In the genomic region with DNA sequence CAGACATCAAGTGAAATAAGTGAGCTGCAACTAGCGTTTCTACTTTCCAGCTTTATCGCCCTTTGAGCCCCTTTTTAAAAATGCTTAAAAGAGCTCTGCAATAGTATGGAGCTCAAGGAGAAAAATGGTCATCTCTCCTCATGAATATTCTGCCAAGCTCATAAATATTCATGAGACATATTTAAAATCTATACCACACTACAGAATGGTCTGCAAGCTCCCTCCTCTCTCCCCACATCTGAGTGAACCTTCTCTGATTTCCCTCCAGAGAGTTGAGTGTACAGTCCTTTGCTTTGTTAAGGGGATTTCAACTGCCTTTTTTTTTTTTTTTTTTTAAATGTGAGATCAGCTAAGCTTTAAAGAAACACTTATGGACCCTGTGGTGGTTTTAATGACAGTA, we compare ENCODE assay signal across 19 mouse cellular contexts. TPM values are rescaled to one million over a fixed set of nuclear protein-coding genes. Genes with fewer than 3 reads are reported as not detected.
DNase-seq lines count a peak whose midpoint lies in the region; ATAC-seq lines count a peak whose summit lies in the region.
"Had no signal": no experiment of that assay in that cellular context is flagged by ENCODE, and none has a peak within 500 bp of the region (broad histone marks: within the 10 kb centered on the region; RNA-seq: fewer than 3 reads in every experiment).

No protein-coding gene starts in this region.

- H3K27ac ChIP-seq in forebrain, embryonic 14.5 days (ENCODE audit: low read depth, low read length) = no peak overlapping the region
- no peak overlapping the region for H3K27ac ChIP-seq in forebrain, embryonic 16.5 days (ENCODE audit: low read length)
- no peak overlapping the region for H3K27ac ChIP-seq in midbrain, embryonic 11.5 days (ENCODE audit: low read depth, low read length)
- H3K27ac ChIP-seq in midbrain, embryonic 10.5 days (replicated peaks) = no peak overlapping the region
- H3K27ac ChIP-seq in neural tube, embryonic 12.5 days = no peak overlapping the region
- no peak overlapping the region for H3K27ac ChIP-seq in midbrain, embryonic 15.5 days
- H3K27ac ChIP-seq: embryonic facial prominence, embryonic 12.5 days; heart, embryonic 13.5 days; hindbrain, embryonic 15.5 days had no signal

- peak; percentile 19 for DNase-seq in forebrain, embryonic 14.5 days (ENCODE audit: low spot score)
- peak; percentile 83 for DNase-seq in midbrain, embryonic 11.5 days (ENCODE audit: low spot score, missing footprints)
- DNase-seq in midbrain, embryonic 10.5 days (ENCODE audit: low spot score) = no peak
- no peak for DNase-seq in neural tube, embryonic 10.5 days (ENCODE audit: extremely low spot score, low spot score)
- DNase-seq in Muller cell, postnatal 12 days (ENCODE audit: inconsistent ontology term) = no peak
- DNase-seq: adrenal gland, postnatal 10 days; cerebellum, adult 11-12 months; cerebellum, adult 9-10 months; cerebellum, postnatal 25 days; gastrocnemius, postnatal 36 days; heart, adult 11 months; heart, postnatal 36 days had no signal

- H3K27me3 ChIP-seq in forebrain, embryonic 14.5 days (replicated peaks; ENCODE audit: control insufficient read depth, insufficient read depth, low read length) = no peaks in the 10 kb centered on the region
- no peaks in the 10 kb centered on the region for H3K27me3 ChIP-seq in forebrain, embryonic 16.5 days (replicated peaks; ENCODE audit: control insufficient read depth, insufficient read depth, low read length)
- H3K27me3 ChIP-seq in midbrain, embryonic 11.5 days (ENCODE audit: control insufficient read depth, insufficient read depth, low read length) = no peaks in the 10 kb centered on the region
- H3K27me3 ChIP-seq in midbrain, embryonic 10.5 days (ENCODE audit: low read depth, poor library complexity, severe bottlenecking) = no peaks in the 10 kb centered on the region
- no peaks in the 10 kb centered on the region for H3K27me3 ChIP-seq in neural tube, embryonic 12.5 days (replicated peaks)
- H3K27me3 ChIP-seq in midbrain, embryonic 15.5 days (replicated peaks) = no peaks in the 10 kb centered on the region
- H3K27me3 ChIP-seq: embryonic facial prominence, embryonic 12.5 days; heart, embryonic 13.5 days; hindbrain, embryonic 15.5 days had no signal

- H3K9me3 ChIP-seq in forebrain, embryonic 14.5 days (replicated peaks; ENCODE audit: control insufficient read depth, low read length) = no peaks in the 10 kb centered on the region
- no peaks in the 10 kb centered on the region for H3K9me3 ChIP-seq in forebrain, embryonic 16.5 days (ENCODE audit: control insufficient read depth, low read length)
- no peaks in the 10 kb centered on the region for H3K9me3 ChIP-seq in midbrain, embryonic 11.5 days (ENCODE audit: control insufficient read depth, low read length)
- H3K9me3 ChIP-seq in midbrain, embryonic 10.5 days (replicated peaks) = no peaks in the 10 kb centered on the region
- no peaks in the 10 kb centered on the region for H3K9me3 ChIP-seq in neural tube, embryonic 12.5 days
- no peaks in the 10 kb centered on the region for H3K9me3 ChIP-seq in midbrain, embryonic 15.5 days
- H3K9me3 ChIP-seq: embryonic facial prominence, embryonic 12.5 days; G1E; heart, embryonic 13.5 days; hindbrain, embryonic 15.5 days had no signal

- whole genome bisulfite sequencing in forebrain, embryonic 14.5 days = 66% methylated on average over 2 of the region's 2 CpGs
- WGBS in forebrain, embryonic 16.5 days = 42% methylated on average over 2 of the region's 2 CpGs
- 66% methylated on average over 2 of the region's 2 CpGs for WGBS in midbrain, embryonic 11.5 days
- WGBS in midbrain, embryonic 10.5 days = 81% methylated on average over 2 of the region's 2 CpGs
- WGBS in neural tube, embryonic 12.5 days = 58% methylated on average over 2 of the region's 2 CpGs
- WGBS in midbrain, embryonic 15.5 days = 38% methylated on average over 2 of the region's 2 CpGs

- no peaks in the 10 kb centered on the region for H3K36me3 ChIP-seq in forebrain, embryonic 14.5 days (ENCODE audit: control insufficient read depth, insufficient read depth, low read length)
- no peaks in the 10 kb centered on the region for H3K36me3 ChIP-seq in forebrain, embryonic 16.5 days (ENCODE audit: control insufficient read depth, insufficient read depth)
- no peaks in the 10 kb centered on the region for H3K36me3 ChIP-seq in midbrain, embryonic 11.5 days (ENCODE audit: control insufficient read depth, insufficient read depth, low read length)
- H3K36me3 ChIP-seq in midbrain, embryonic 10.5 days = no peaks in the 10 kb centered on the region
- no peaks in the 10 kb centered on the region for H3K36me3 ChIP-seq in neural tube, embryonic 12.5 days
- no peaks in the 10 kb centered on the region for H3K36me3 ChIP-seq in midbrain, embryonic 15.5 days (replicated peaks)
- H3K36me3 ChIP-seq: embryonic facial prominence, embryonic 12.5 days; G1E; heart, embryonic 13.5 days; hindbrain, embryonic 15.5 days had no signal

- no peak overlapping the region for H3K4me3 ChIP-seq in forebrain, embryonic 14.5 days (ENCODE audit: low read depth, low read length)
- H3K4me3 ChIP-seq in forebrain, embryonic 16.5 days (replicated peaks; ENCODE audit: low read length) = no peak overlapping the region
- H3K4me3 ChIP-seq in midbrain, embryonic 11.5 days (ENCODE audit: low read depth, low read length) = no peak overlapping the region
- no peak overlapping the region for H3K4me3 ChIP-seq in midbrain, embryonic 10.5 days
- no peak overlapping the region for H3K4me3 ChIP-seq in neural tube, embryonic 12.5 days
- H3K4me3 ChIP-seq in midbrain, embryonic 15.5 days = no peak overlapping the region
- H3K4me3 ChIP-seq: embryonic facial prominence, embryonic 12.5 days; heart, embryonic 13.5 days; hindbrain, embryonic 15.5 days had no signal

- no peaks in the 10 kb centered on the region for H3K4me1 ChIP-seq in forebrain, embryonic 14.5 days (ENCODE audit: control insufficient read depth, insufficient read depth, low read length)
- H3K4me1 ChIP-seq in forebrain, embryonic 16.5 days (replicated peaks; ENCODE audit: control insufficient read depth, insufficient read depth, low read length) = no peaks in the 10 kb centered on the region
- H3K4me1 ChIP-seq in midbrain, embryonic 11.5 days (ENCODE audit: control insufficient read depth, insufficient read depth, low read length) = no peaks in the 10 kb centered on the region
- H3K4me1 ChIP-seq in midbrain, embryonic 10.5 days = no peaks in the 10 kb centered on the region
- H3K4me1 ChIP-seq in neural tube, embryonic 12.5 days = no peaks in the 10 kb centered on the region
- H3K4me1 ChIP-seq in midbrain, embryonic 15.5 days = no peaks in the 10 kb centered on the region
- H3K4me1 ChIP-seq: embryonic facial prominence, embryonic 12.5 days; heart, embryonic 13.5 days; hindbrain, embryonic 15.5 days had no signal

- H3K4me2 ChIP-seq in forebrain, embryonic 14.5 days (ENCODE audit: low read length) = no peak overlapping the region
- H3K4me2 ChIP-seq in forebrain, embryonic 16.5 days (ENCODE audit: low read length) = no peak overlapping the region
- no peak overlapping the region for H3K4me2 ChIP-seq in midbrain, embryonic 11.5 days
- H3K4me2 ChIP-seq in neural tube, embryonic 12.5 days (replicated peaks) = no peak overlapping the region
- H3K4me2 ChIP-seq in midbrain, embryonic 15.5 days = no peak overlapping the region
- H3K4me2 ChIP-seq: embryonic facial prominence, embryonic 12.5 days; heart, embryonic 13.5 days; hindbrain, embryonic 15.5 days had no signal

- no peak for ATAC-seq in forebrain, embryonic 14.5 days
- ATAC-seq in forebrain, embryonic 16.5 days = no peak
- peak; percentile 82 for ATAC-seq in midbrain, embryonic 11.5 days (ENCODE audit: low FRiP score)
- peak; percentile 58; the same call in 1 of the 2 replicates for ATAC-seq in neural tube, embryonic 12.5 days (ENCODE audit: low FRiP score, low read depth)
- peak; percentile 71; the same call in 1 of the 2 replicates for ATAC-seq in midbrain, embryonic 15.5 days (replicated peaks)

- no peak overlapping the region for H3K9ac ChIP-seq in forebrain, embryonic 14.5 days (ENCODE audit: low read length)
- H3K9ac ChIP-seq in forebrain, embryonic 16.5 days (replicated peaks; ENCODE audit: low read depth, low read length) = no peak overlapping the region
- H3K9ac ChIP-seq in midbrain, embryonic 11.5 days (ENCODE audit: low read length) = no peak overlapping the region
- no peak overlapping the region for H3K9ac ChIP-seq in neural tube, embryonic 12.5 days
- no peak overlapping the region for H3K9ac ChIP-seq in midbrain, embryonic 15.5 days
- H3K9ac ChIP-seq: embryonic facial prominence, embryonic 12.5 days; heart, embryonic 13.5 days; hindbrain, embryonic 15.5 days had no signal

RNA-seq across cellular contexts. Expression of gene Rictor, which starts 29.7 kb away (rescaled TPM):
- polyA plus RNA-seq in forebrain, embryonic 14.5 days (2014; fragmentation: Nextera tagmentation; extraction: Ambion mirVana) = 34.2 and 53.7 TPM in 2 replicates
- polyA plus RNA-seq in forebrain, embryonic 16.5 days (2015; fragmentation: Nextera tagmentation; extraction: Ambion mirVana) = 61.6 and 67.3 TPM in 2 replicates
- polyA plus RNA-seq in midbrain, embryonic 11.5 days (2014; fragmentation: Nextera tagmentation; extraction: Ambion mirVana) = 48.6 and 54.7 TPM in 2 replicates
- polyA plus RNA-seq in midbrain, embryonic 10.5 days (2016; fragmentation: Nextera tagmentation; extraction: Ambion mirVana) = 37.9 and 41.9 TPM in 2 replicates
- 54.5 and 55.5 TPM in 2 replicates for polyA plus RNA-seq in neural tube, embryonic 12.5 days (2016; fragmentation: Nextera tagmentation; extraction: Ambion mirVana)
- polyA plus RNA-seq in midbrain, embryonic 15.5 days (2015; fragmentation: Nextera tagmentation; extraction: Ambion mirVana) = 57.0 and 59.3 TPM in 2 replicates

Comparison
In these comparisons a context has a peak if more than half of its experiments do, and no peak if none do; other contexts are left out.
1. DNase-seq: peak in forebrain, embryonic 14.5 days (single experiment) and midbrain, embryonic 11.5 days (single experiment); none in midbrain, embryonic 10.5 days (single experiment), neural tube, embryonic 10.5 days (single experiment) and Muller cell, postnatal 12 days (single experiment).
2. ATAC-seq: peak in midbrain, embryonic 11.5 days (single experiment), neural tube, embryonic 12.5 days (single experiment) and midbrain, embryonic 15.5 days (single experiment); none in forebrain, embryonic 14.5 days (single experiment) and forebrain, embryonic 16.5 days (single experiment).